In genomic region chr1:168356970-168357441, GRCm38 (mm10) we compare ENCODE assay signal across 9 mouse cellular contexts.
DNase-seq lines count a peak whose midpoint lies in the region; ATAC-seq and TF ChIP-seq lines count a peak whose summit lies in the region.
"Had no signal": no experiment of that assay in that cellular context is flagged by ENCODE, and none has a peak within 500 bp of the region (broad histone marks: within the 10 kb centered on the region; RNA-seq: fewer than 3 reads in every experiment).

No protein-coding gene starts in this region.

- peaks cover 56% of the 10 kb centered on the region for H3K4me1 ChIP-seq in lung, embryonic 15.5 days
- peaks cover 83% of the 10 kb centered on the region for H3K4me1 ChIP-seq in hindbrain, embryonic 13.5 days (replicated peaks)
- H3K4me1 ChIP-seq in limb, embryonic 15.5 days = peaks cover 34% of the 10 kb centered on the region
- H3K4me1 ChIP-seq in olfactory bulb, adult 2 months (ENCODE audit: control insufficient read depth, insufficient read depth, low read length) = peaks cover 44% of the 10 kb centered on the region

- H3K9ac ChIP-seq in lung, embryonic 15.5 days = no peak overlapping the region
- peak overlapping the region; percentile 59; the same call in 1 of the 2 replicates for H3K9ac ChIP-seq in hindbrain, embryonic 13.5 days
- H3K9ac ChIP-seq in limb, embryonic 15.5 days = no peak overlapping the region

- no peaks in the 10 kb centered on the region for H3K9me3 ChIP-seq in lung, embryonic 15.5 days
- no peaks in the 10 kb centered on the region for H3K9me3 ChIP-seq in hindbrain, embryonic 13.5 days
- no peaks in the 10 kb centered on the region for H3K9me3 ChIP-seq in limb, embryonic 15.5 days

- 29% methylated on average over 14 of the region's 14 CpGs for WGBS in lung, embryonic 15.5 days
- WGBS in hindbrain, embryonic 13.5 days = 1% methylated on average over 14 of the region's 14 CpGs
- WGBS in limb, embryonic 15.5 days = 24% methylated on average over 14 of the region's 14 CpGs
- 15% methylated on average over 14 of the region's 14 CpGs for WGBS in olfactory bulb, adult 2 months

- ATAC-seq in lung, embryonic 15.5 days (ENCODE audit: borderline replicate concordance, extremely low read depth, low FRiP score, low TSS enrichment) = no peak
- ATAC-seq in hindbrain, embryonic 13.5 days (ENCODE audit: low FRiP score) = peak; percentile 63
- ATAC-seq in limb, embryonic 15.5 days (ENCODE audit: insufficient number of reproducible peaks, low FRiP score, low TSS enrichment, low read depth) = no peak

- H3K36me3 ChIP-seq in lung, embryonic 15.5 days = 0 out of 2 replicates have a peak, but pooled peaks cover 3% of the 10 kb centered on the region
- H3K36me3 ChIP-seq in hindbrain, embryonic 13.5 days = no peaks in the 10 kb centered on the region
- peaks cover 5% of the 10 kb centered on the region; the same call in 1 of the 2 replicates for H3K36me3 ChIP-seq in limb, embryonic 15.5 days

- no peak for DNase-seq in lung, postnatal 25 days (ENCODE audit: low spot score)
- no peak for DNase-seq in urinary bladder, postnatal 4 days (ENCODE audit: low spot score in 2 of 2)
- DNase-seq in left cerebral cortex, adult 8-10 months (ENCODE audit: low spot score in 2 of 2) = no peak
- no peak for DNase-seq in cerebellum, adult 18-20 months

- no peak for TF ChIP-seq CTCF in olfactory bulb, adult 2 months (IDR thresholded peaks at IDR 0.05; ENCODE audit: insufficient read depth, low read depth, low read length)

- H3K4me3 ChIP-seq in lung, embryonic 15.5 days = no peak overlapping the region
- H3K4me3 ChIP-seq in hindbrain, embryonic 13.5 days = peak overlapping the region; percentile 27
- no peak overlapping the region for H3K4me3 ChIP-seq in limb, embryonic 15.5 days
- no peak overlapping the region for H3K4me3 ChIP-seq in olfactory bulb, adult 2 months (ENCODE audit: insufficient read depth, low read depth, low read length)

- H3K27me3 ChIP-seq in lung, embryonic 15.5 days = no peaks in the 10 kb centered on the region
- H3K27me3 ChIP-seq in hindbrain, embryonic 13.5 days = no peaks in the 10 kb centered on the region
- no peaks in the 10 kb centered on the region for H3K27me3 ChIP-seq in limb, embryonic 15.5 days

- TF ChIP-seq POLR2A in olfactory bulb, adult 2 months (IDR thresholded peaks at IDR 0.05; ENCODE audit: insufficient read depth, low read depth, low read length) = no peak

- peak overlapping the region; percentile 14; the same call in 1 of the 2 replicates for H3K4me2 ChIP-seq in lung, embryonic 15.5 days
- peak overlapping the region; percentile 54 for H3K4me2 ChIP-seq in hindbrain, embryonic 13.5 days
- peak overlapping the region; percentile 27; the same call in 1 of the 2 replicates for H3K4me2 ChIP-seq in limb, embryonic 15.5 days

- H3K27ac ChIP-seq in lung, embryonic 15.5 days = no peak overlapping the region
- peak overlapping the region; percentile 85 for H3K27ac ChIP-seq in hindbrain, embryonic 13.5 days
- no peak overlapping the region for H3K27ac ChIP-seq in limb, embryonic 15.5 days
- peak overlapping the region; percentile 24; the same call in 1 of the 2 replicates for H3K27ac ChIP-seq in olfactory bulb, adult 2 months (ENCODE audit: insufficient read depth, low read depth, low read length)
- H3K27ac ChIP-seq: macrophage had no signal

Comparison
In these comparisons a context has a peak if more than half of its experiments do, and no peak if none do; other contexts are left out.
1. H3K27ac ChIP-seq: peak in hindbrain, embryonic 13.5 days (single experiment) and olfactory bulb, adult 2 months (single experiment); none in lung, embryonic 15.5 days (single experiment) and limb, embryonic 15.5 days (single experiment).
2. Peak in every context shown above with its lines, with median percentiles within 50 percentile points of each other: H3K4me2 ChIP-seq.